27 mouse cellular contexts compared by ENCODE assay signal in the genomic region with DNA sequence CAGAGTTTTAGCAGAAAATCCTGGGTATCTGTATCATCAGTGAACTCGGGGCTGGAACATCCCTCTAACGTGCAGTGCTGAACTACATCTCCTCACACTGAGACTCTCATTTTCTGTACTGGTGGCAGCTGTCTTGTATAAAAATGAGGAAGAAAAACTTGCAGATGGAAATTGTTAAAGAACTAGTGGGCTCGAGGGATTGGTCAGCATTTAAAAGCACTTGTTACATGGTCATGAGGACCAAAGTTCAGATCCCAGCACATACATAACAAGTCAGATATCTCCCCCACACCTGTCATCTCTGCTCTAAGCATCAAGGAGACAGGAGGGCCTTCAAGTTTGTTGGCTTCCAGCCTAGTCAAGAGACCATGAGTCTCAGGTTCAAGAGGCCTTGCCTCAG. TPM values are rescaled to one million over a fixed set of nuclear protein-coding genes. Genes with fewer than 3 reads are reported as not detected.
"Had no signal": no experiment of that assay in that cellular context is flagged by ENCODE, and none has a peak within 500 bp of the region (broad histone marks: within the 10 kb centered on the region; RNA-seq: fewer than 3 reads in every experiment).

No protein-coding gene starts in this region.

- H3K4me3 ChIP-seq: lung, embryonic 15.5 days; midbrain, embryonic 10.5 days; midbrain, embryonic 12.5 days; myocyte; neural tube, embryonic 13.5 days; neural tube, embryonic 15.5 days had no signal

- H3K9me3 ChIP-seq: lung, embryonic 15.5 days; midbrain, embryonic 10.5 days; midbrain, embryonic 12.5 days; neural tube, embryonic 13.5 days; neural tube, embryonic 15.5 days had no signal

- H3K36me3 ChIP-seq: lung, embryonic 15.5 days; midbrain, embryonic 10.5 days; midbrain, embryonic 12.5 days; neural tube, embryonic 13.5 days; neural tube, embryonic 15.5 days had no signal

- DNase-seq: liver, postnatal 0 days; lung, adult 2 months; lung, postnatal 14 days; lung, postnatal 36 days; midbrain, embryonic 14.5 days; retina, postnatal 1 day; right cerebral cortex, adult 18-20 months; right cerebral cortex, postnatal 25 days; thymus, adult 18-20 months; thymus, postnatal 14 days; thymus, postnatal 36 days had no signal

- H3K27ac ChIP-seq: lung, embryonic 15.5 days; macrophage; midbrain, embryonic 10.5 days; midbrain, embryonic 12.5 days; neural tube, embryonic 13.5 days; neural tube, embryonic 15.5 days had no signal

- H3K9ac ChIP-seq: liver, postnatal 0 days; lung, embryonic 15.5 days; midbrain, embryonic 12.5 days; neural tube, embryonic 13.5 days; neural tube, embryonic 15.5 days had no signal

- H3K4me1 ChIP-seq: lung, embryonic 15.5 days; midbrain, embryonic 10.5 days; midbrain, embryonic 12.5 days; neural tube, embryonic 13.5 days; neural tube, embryonic 15.5 days had no signal

- ATAC-seq: liver, postnatal 0 days; lung, postnatal 0 days; midbrain, embryonic 16.5 days had no signal

- H3K4me2 ChIP-seq: lung, embryonic 15.5 days; midbrain, embryonic 12.5 days; neural tube, embryonic 13.5 days; neural tube, embryonic 15.5 days had no signal

- H3K27me3 ChIP-seq: lung, embryonic 15.5 days; midbrain, embryonic 12.5 days; neural tube, embryonic 13.5 days; neural tube, embryonic 15.5 days had no signal

RNA-seq across cellular contexts. Expression of gene Rnase2a, which starts 5.6 kb away (rescaled TPM):
- total RNA-seq: megakaryocyte-erythroid progenitor cell, adult 5-6 weeks had no signal
- polyA plus RNA-seq: liver, postnatal 0 days; lung, adult 2 months; lung, embryonic 15.5 days; lung, postnatal 0 days; macrophage; midbrain, embryonic 10.5 days; midbrain, embryonic 12.5 days; midbrain, embryonic 14.5 days; midbrain, embryonic 16.5 days; neural tube, embryonic 11.5 days; neural tube, embryonic 13.5 days; neural tube, embryonic 15.5 days; spleen, adult 2 months; stomach, embryonic 14.5 days; stomach, embryonic 16.5 days; thymus, postnatal 0 days had no signal

RNA-seq across cellular contexts. Expression of gene Ear14, which starts 47.2 kb away (rescaled TPM):
- total RNA-seq: megakaryocyte, adult 5-6 weeks; megakaryocyte-erythroid progenitor cell, adult 5-6 weeks had no signal
- polyA plus RNA-seq: liver, postnatal 0 days; lung, adult 2 months; lung, embryonic 15.5 days; lung, postnatal 0 days; macrophage; midbrain, embryonic 10.5 days; midbrain, embryonic 12.5 days; midbrain, embryonic 14.5 days; midbrain, embryonic 16.5 days; myocyte; neural tube, embryonic 11.5 days; neural tube, embryonic 13.5 days; neural tube, embryonic 15.5 days; spleen, adult 2 months; stomach, embryonic 14.5 days; stomach, embryonic 16.5 days; thymus, postnatal 0 days had no signal

RNA-seq across cellular contexts. Expression of gene Ang2, which starts 51.4 kb away (rescaled TPM):
- total RNA-seq: megakaryocyte, adult 5-6 weeks; megakaryocyte-erythroid progenitor cell, adult 5-6 weeks had no signal
- polyA plus RNA-seq: liver, postnatal 0 days; lung, adult 2 months; lung, embryonic 15.5 days; lung, postnatal 0 days; macrophage; midbrain, embryonic 10.5 days; midbrain, embryonic 12.5 days; midbrain, embryonic 14.5 days; midbrain, embryonic 16.5 days; neural tube, embryonic 11.5 days; neural tube, embryonic 13.5 days; neural tube, embryonic 15.5 days; stomach, embryonic 14.5 days; stomach, embryonic 16.5 days; thymus, postnatal 0 days had no signal
